Mouse (Mus musculus) Patski (cell line): Measurements from ENCODE around the gene Akr1c19. TPM values are rescaled to one million over a fixed set of nuclear protein-coding genes. Genes with fewer than 3 reads are reported as not detected.
"Not testable (repeated sequence)": the region's sequence is repeated elsewhere in the genome, so short reads cannot be mapped to it uniquely, and the experiment has no call there.

Source experiments
- ATAC-seq: fragments of 100-300 bp; one replicate; pipeline ENCODE4 v1.8.0; 2021
- CTCF ChIA-PET: fragments of 350-600 bp; sonication (Branson Sonifier 250); formaldehyde crosslinking; loops from one replicate; lab custom pipeline; 2022; ENCODE audit warnings: inconsistent platforms; lab: Charles Lee
- POLR2A ChIA-PET: fragments of 350-600 bp; sonication (Branson Sonifier 250); formaldehyde crosslinking; loops from one replicate; lab custom pipeline; 2022; ENCODE audit warnings: antibody characterized with exemption, inconsistent platforms; lab: Charles Lee
- DNase-seq: peaks from one replicate; pipeline ENCODE4 v3.0.0-alpha.2; 2011; ENCODE audit warnings: low read depth, low spot score
- H3K27me3 ChIP-seq: fragments of 371-371 bp; one replicate; pipeline ENCODE4 v1.5.1; 2021
- CTCF ChIP-seq: fragments of 100-300 bp; IDR thresholded peaks from one replicate; pipeline ENCODE4 v1.5.1; 2021
- in situ Hi-C: fragments of 300-500 bp; cut with MboI; formaldehyde crosslinking; loops from 3 replicates; pipeline ENCODE4 v1.11.1; 2018; ENCODE audit warnings: low pct_unique_long_range_greater_than_20kb, mixed read lengths
- polyA plus RNA-seq: library from polyadenylated mRNA; unstranded; gene quantifications from one replicate; pipeline ENCODE4 v1.2.3, GENCODE M21; 2021

Gene Akr1c19
- 3.7 TPM for polyA plus RNA-seq

DNA sequence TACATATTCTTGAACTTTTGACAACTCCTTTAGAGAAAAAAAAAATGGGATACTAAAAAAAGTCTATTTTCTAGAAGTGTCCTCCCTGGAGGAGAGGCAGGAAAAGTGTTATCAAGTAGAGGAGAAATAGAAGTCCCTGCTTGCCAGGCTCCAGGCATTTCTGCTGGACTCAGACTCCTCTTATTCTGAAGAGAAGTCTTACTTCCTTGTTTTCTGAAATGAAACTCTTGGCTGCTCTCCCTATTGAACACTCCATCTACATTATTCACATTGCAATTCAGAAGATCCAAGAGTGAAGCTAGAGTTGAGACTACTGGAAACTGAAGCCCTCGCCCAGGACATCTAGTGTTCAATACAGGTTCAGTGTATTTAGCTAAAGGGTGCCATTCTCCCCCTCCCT is at the start of gene Akr1c19:
Gene Akr1c19 (plus strand): TSS at position 260 of the 400 bp plus-strand sequence.
- ATAC-seq = peak; percentile 51
- ChIA-PET POLR2A (no interaction called here), CTCF (no interaction called here)
- no peaks in the 10 kb centered on the region for H3K27me3 ChIP-seq
- peak; percentile 13 for DNase-seq
- no peak for TF ChIP-seq CTCF
- in situ Hi-C loops = no loop called here

DNA sequence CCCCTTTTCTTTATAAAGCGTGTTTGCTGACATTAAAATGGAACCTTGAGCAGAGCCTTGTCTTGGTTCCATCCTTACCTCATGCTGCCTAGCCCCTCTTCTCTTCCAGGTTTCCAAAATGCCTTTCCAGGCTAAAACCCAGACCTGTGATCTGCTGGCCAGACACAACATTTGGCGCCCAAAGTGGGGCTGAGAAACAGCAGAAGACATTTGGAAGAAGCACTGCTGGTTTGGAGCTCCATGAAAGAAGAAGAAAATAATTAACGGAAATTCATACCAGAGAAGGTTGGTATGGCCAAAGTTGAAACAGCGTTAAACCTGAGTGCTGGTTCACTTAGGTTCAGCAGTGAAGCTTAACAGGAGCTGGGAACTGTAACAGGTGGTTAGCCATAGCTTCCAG is 47.2 kb upstream of the Akr1c19 start:
- H3K27me3 ChIP-seq, ATAC-seq, POLR2A ChIA-PET, in situ Hi-C loops, DNase-seq: not testable (repeated sequence)
- CTCF ChIA-PET = interaction anchor here (0.6 kb wide), 1 partner anchor 52 kb away, joined by 3 read pairs; no protein-coding TSS in a partner anchor

DNA sequence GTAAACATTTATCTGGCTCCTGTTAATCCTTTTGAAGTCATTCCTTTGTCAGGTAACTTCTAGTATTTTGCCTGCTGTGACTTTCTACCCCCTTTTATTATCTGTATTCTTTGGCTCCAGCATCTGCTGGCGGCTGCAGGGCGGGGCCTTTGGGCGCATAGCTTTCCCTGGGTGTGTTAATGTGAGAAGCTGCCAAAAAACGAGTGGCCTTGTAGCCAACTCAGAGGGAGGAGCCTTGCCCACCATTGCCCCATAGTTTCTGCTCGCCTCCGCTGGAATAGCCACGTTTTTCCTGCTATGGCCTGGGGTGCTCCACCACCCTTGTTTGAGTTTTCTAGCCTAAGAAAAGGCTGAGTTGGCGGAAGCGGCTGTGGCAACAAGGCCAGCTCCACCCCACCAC is 45.4 kb upstream of the Akr1c19 start:
- TF ChIP-seq CTCF = no peak
- CTCF ChIA-PET = no interaction called here
- H3K27me3 ChIP-seq = no peaks in the 10 kb centered on the region
- POLR2A ChIA-PET = no interaction called here
- DNase-seq = no peak
- in situ Hi-C loops = no loop called here
- no peak for ATAC-seq

DNA sequence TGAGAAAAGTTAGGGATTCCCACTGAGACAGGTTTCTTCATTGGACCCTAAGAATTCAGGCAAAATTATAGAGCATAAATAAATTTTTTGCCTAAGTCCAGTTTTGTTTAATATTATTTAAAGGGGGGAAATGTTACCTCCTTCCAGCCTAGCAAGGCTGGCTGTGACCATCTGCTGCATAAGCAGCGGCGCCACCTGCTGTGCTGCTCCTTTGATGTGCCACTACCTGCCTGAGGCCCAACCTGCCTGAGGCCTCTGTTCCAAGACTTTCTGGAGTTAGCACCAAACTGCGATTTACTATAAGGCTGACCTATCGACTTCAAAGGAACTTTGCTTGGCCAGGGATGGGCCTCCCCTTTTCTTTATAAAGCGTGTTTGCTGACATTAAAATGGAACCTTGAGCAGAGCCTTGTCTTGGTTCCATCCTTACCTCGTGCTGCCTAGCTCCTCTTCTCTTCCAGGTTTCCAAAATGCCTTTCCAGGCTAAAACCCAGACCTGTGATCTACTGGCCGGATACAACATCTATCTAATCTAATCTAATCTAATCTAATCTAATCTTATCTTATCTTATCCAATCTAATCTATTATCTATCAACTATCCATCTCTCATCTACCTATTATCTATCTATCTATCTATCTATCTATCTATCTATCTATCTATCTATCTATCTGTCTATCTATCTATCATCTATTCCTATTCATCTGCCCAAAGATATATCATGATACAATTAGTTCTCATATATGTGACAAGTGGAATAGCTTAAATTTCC is 41.7 kb upstream of the Akr1c19 start:
- ATAC-seq, POLR2A ChIA-PET, H3K27me3 ChIP-seq, DNase-seq: not testable (repeated sequence)
- CTCF ChIA-PET = interaction anchor here (2.5 kb wide), 1 partner anchor 95 kb away, joined by 11 read pairs; no protein-coding TSS in a partner anchor
- in situ Hi-C loops = loop anchor here (5.0 kb wide), 4 partner anchors 55 to 420 kb away; partner anchors contain the start of gene Akr1e1
- peak; percentile 68 for TF ChIP-seq CTCF

DNA sequence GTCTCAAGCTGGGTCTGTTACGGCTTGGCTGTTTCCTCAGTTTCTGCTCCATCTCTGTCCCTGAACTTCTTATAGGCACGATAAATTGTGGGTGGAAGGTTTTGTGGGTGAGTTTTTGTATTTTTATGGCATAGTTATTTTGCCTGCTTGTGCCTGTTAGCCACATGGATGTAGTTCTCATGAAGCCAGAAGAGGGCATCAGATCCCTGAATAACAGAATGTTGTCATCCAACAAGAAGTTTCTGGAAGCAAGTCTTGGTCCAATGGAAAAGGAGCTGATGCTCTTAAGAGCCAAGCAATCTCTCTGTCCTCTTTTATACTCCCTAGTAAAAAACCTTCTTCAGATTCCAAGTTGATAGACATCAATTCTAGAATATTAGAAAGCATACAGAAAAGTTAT is 40.3 kb upstream of the Akr1c19 start:
- DNase-seq (no peak), ATAC-seq (no peak)
- in situ Hi-C loops = loop anchor here (5.0 kb wide), 4 partner anchors 56 to 419 kb away; partner anchors contain the start of gene Akr1e1
- ChIA-PET POLR2A (no interaction called here), CTCF (interaction anchor here (0.6 to 2.5 kb wide), 15 partner anchors 12 to 430 kb away, joined by 3 to 11 read pairs (median 4); partner anchors contain the start of gene Akr1c12)
- no peaks in the 10 kb centered on the region for H3K27me3 ChIP-seq
- TF ChIP-seq CTCF = peak; percentile 71

DNA sequence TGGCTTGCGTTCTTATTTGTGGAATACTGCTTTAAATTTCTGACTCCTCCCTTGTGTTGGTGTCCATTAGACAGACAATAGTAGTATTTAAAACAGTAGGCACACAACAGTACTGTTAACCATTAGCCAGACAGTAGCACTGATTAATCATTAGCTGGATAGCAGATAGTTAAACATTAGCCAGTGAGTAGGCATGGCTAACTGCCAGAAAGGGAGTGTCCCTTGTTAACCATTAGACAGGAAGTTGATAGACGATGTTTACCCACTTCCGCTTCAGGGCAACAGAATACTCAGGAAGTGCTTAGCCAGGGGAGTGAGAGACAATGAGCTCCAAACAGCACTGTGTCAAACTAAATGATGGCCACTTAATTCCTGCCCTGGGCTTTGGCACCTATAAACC is 37.6 kb upstream of the Akr1c19 start, which contains the start of gene Akr1c13:
Gene Akr1c13 (plus strand): TSS at position 247 of the 400 bp plus-strand sequence.
- TF ChIP-seq CTCF = no peak
- H3K27me3 ChIP-seq = no peaks in the 10 kb centered on the region
- ATAC-seq (peak; percentile 80), DNase-seq (peak; percentile 95)
- CTCF ChIA-PET = no interaction called here
- in situ Hi-C loops = no loop called here
- POLR2A ChIA-PET = no interaction called here

DNA sequence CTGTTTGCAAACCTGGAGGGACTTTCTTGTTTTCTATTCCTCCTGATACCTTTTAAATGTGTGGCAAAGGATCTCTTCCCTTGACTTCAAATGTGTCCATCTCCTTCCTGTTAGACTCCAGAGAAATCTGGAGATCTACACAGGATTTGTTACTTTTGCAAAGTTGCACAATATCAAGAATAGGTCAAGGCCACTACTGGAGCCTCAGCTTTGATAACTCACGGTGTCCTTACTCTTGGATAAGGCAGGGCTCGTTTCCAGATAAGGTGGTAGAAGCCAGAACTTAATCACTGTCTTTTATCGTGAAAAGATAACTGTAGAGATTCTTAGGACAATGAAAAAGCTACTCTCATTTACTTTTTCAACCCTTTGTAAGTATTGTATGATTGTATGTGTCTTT is 36.0 kb upstream of the Akr1c19 start:
- H3K27me3 ChIP-seq = no peaks in the 10 kb centered on the region
- ChIA-PET CTCF (no interaction called here), POLR2A (no interaction called here)
- no peak for ATAC-seq
- TF ChIP-seq CTCF = no peak
- in situ Hi-C loops = no loop called here
- DNase-seq = no peak

DNA sequence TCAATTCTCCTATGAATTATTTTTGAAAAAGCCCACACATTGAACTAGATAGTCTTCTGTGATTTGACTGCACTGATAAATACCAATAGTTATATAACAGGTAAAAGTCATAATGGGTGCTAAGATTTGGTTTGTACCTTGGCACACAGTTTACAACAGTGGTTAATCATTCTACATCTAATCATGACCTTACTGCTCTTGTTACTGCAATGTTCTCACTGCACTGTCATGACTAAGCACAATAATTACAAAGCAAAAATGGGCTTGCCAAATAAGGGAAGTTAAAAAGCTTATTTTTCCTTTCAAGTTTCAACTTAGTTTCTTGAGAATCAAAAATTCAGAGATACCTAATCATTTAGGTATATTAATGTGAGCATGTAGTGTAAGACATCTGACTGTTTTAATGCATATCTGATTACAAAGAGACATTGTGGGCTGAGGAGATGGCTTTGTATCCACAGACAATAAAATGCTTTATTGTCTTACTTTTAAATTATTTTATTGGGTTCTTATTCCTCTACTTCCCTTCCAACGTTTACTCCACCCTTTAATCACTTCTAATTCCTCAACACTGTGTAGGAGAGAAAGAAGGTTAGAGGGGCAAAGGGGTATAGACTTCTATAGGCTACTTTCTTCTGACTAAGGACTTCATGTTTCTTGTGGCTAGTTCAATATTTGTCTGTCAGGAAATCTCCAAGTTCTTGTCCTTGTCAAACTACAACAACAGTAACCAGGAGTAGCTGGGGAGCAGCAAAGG is 22.2 kb upstream of the Akr1c19 start:
- ChIA-PET POLR2A (no interaction called here), CTCF (no interaction called here)
- TF ChIP-seq CTCF = no peak
- DNase-seq (no peak), ATAC-seq (no peak)
- no peaks in the 10 kb centered on the region for H3K27me3 ChIP-seq
- in situ Hi-C loops = no loop called here

DNA sequence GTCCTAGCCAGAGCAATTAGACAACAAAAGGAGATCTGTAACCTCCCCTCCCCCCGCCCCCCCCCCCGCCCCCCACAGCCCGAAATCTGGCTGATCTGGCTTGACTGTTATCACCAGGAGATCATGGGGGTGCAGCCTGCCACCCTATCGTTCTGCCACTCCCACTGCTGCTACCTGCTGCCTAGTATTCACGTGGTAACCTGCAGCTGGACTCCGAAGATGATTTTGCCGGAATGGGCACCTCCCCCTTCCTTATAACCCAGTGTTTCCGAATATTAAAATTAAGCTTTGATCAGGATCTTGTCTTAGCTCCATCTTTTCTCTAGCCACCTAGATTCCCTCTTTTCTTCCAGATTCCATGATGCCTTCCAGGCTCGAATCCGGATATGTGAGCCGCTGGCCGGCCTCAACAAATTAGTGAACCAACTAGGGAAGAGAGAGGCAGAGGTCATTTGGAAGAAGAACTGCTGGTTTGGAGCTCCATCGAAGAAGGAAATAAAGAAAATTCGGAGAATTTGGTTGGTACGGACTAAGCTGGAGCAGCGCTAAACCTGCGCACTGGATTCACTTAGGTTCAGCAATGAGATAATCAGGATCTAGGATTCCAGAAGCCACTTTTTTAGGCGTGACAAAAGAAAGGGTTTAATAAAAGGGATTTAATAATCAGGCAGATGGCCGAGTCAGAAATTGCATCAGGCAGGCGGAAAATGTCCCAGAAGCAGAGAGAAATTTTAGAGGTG is 16.8 kb upstream of the Akr1c19 start:
- ATAC-seq (no peak), DNase-seq (no peak)
- in situ Hi-C loops = no loop called here
- ChIA-PET POLR2A (no interaction called here), CTCF (no interaction called here)
- no peak for TF ChIP-seq CTCF
- no peaks in the 10 kb centered on the region for H3K27me3 ChIP-seq

DNA sequence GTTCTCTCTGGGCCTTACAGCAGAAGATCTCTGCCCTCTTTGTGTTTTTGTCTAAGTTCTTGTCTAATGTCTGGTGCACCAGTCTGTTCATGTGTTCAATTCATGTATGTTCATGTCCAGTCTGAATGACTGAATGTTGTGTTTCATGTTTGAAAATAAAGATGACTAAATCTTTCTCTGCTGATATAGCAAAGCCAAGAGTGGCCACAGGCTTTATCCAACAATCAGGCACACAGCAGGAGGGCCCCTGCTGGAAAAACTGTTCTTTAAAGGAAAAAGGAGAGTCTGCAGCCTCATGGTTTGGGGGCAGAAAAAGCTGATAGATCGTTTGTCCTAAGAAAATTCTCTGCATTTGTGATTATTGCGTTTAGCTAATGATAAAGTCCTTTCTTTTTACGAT is 16.2 kb upstream of the Akr1c19 start:
- no peak for ATAC-seq
- ChIA-PET POLR2A (no interaction called here), CTCF (no interaction called here)
- TF ChIP-seq CTCF = no peak
- no peak for DNase-seq
- H3K27me3 ChIP-seq = no peaks in the 10 kb centered on the region
- in situ Hi-C loops = no loop called here

DNA sequence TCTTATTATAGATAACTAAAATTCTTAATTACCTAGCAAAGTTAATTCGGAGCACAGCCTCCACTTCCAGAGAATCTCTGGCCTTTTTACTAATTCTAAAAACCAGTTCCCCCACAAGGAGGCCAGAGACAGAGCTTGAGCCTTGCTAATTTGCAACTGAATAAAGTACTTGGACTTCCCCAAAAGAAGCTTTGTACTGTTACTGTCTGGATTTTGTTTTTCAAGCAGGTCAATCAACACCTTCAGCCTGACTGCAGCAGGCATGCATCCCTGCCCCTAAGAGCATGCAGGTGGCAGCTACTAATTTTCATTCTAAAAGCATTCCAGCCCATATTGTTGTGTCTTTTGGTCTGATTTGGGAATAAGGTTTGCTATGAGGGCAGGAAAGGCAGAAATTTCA is 13.0 kb upstream of the Akr1c19 start:
- ATAC-seq, CTCF ChIA-PET, in situ Hi-C loops, POLR2A ChIA-PET, H3K27me3 ChIP-seq, DNase-seq: not testable (repeated sequence)
